ENCODE assay signal across 8 mouse cellular contexts in the genomic region with DNA sequence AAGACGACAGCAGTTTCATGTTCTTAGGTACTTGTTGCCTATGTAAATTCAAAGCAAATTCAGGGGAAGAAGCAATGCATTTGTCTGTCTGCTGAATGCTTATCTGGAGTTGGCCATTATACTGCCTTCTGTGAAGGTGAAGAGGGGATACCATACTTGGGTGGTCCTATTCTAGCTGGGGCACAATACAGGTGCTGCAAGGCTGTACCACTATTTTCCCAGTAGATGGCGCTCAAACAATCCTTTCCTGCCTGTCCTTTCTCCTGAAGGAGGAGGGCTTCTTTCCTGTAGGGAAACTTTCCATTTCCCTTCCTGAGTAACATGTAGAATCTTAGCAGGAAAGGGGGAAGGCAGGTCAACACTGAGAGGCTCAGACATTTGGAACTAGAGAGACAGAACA. TPM values are rescaled to one million over a fixed set of nuclear protein-coding genes. Genes with fewer than 3 reads are reported as not detected.
A peak's percentile ranks its signal among the peaks of the same experiment; 100 is the strongest.
DNase-seq lines count a peak whose midpoint lies in the region; ATAC-seq and TF ChIP-seq lines count a peak whose summit lies in the region.
"Had no signal": no experiment of that assay in that cellular context is flagged by ENCODE, and none has a peak within 500 bp of the region (broad histone marks: within the 10 kb centered on the region; RNA-seq: fewer than 3 reads in every experiment).

No protein-coding gene starts in this region.

- H3K4me1 ChIP-seq in thymus, adult 2 months (replicated peaks; ENCODE audit: control insufficient read depth, insufficient read depth, low read length), result no peaks in the 10 kb centered on the region
- H3K4me1 ChIP-seq in forebrain, postnatal 0 days (ENCODE audit: insufficient read depth), result no peaks in the 10 kb centered on the region
- H3K4me1 ChIP-seq in midbrain, embryonic 16.5 days (ENCODE audit: control insufficient read depth, insufficient read depth, low read length), result no peaks in the 10 kb centered on the region

- ATAC-seq in forebrain, postnatal 0 days, result peak; percentile 66
- ATAC-seq in midbrain, embryonic 16.5 days, result peak; percentile 73; the same call in 1 of the 2 replicates

- WGBS in thymus, adult 2 months, result 44% methylated on average over 2 of the region's 2 CpGs
- WGBS in forebrain, postnatal 0 days, result 44% methylated on average over 2 of the region's 2 CpGs
- 42% methylated on average over 2 of the region's 2 CpGs for WGBS in midbrain, embryonic 16.5 days

- DNase-seq in thymus, adult 2 months, result peak; percentile 19
- DNase-seq in thymus, adult 18-20 months, result no peak
- peak; percentile 12 for DNase-seq in cerebellum, adult 11-12 months
- DNase-seq in forebrain, postnatal 0 days, result peak; percentile 82
- peak; percentile 63 to 64 for DNase-seq in layer of hippocampus, adult 2 months (ENCODE audit: low spot score in 2 of 2)
- DNase-seq in testis, postnatal 14 days (ENCODE audit: low spot score), result no peak

- H3K9ac ChIP-seq in forebrain, postnatal 0 days, result no peak overlapping the region
- no peak overlapping the region for H3K9ac ChIP-seq in midbrain, embryonic 16.5 days (ENCODE audit: low read depth, low read length)

- no peaks in the 10 kb centered on the region for H3K36me3 ChIP-seq in thymus, adult 2 months (ENCODE audit: control insufficient read depth, insufficient read depth, low read length)
- no peaks in the 10 kb centered on the region for H3K36me3 ChIP-seq in forebrain, postnatal 0 days (ENCODE audit: insufficient read depth)
- no peaks in the 10 kb centered on the region for H3K36me3 ChIP-seq in midbrain, embryonic 16.5 days (ENCODE audit: control insufficient read depth, insufficient read depth, low read length)

- H3K27ac ChIP-seq in thymus, adult 2 months (ENCODE audit: control insufficient read depth, insufficient read depth, low read length), result no peak overlapping the region
- H3K27ac ChIP-seq in forebrain, postnatal 0 days (ENCODE audit: low read depth, low read length), result no peak overlapping the region
- peak overlapping the region; percentile 63; the same call in 1 of the 2 replicates for H3K27ac ChIP-seq in layer of hippocampus, adult 2 months
- no peak overlapping the region for H3K27ac ChIP-seq in midbrain, embryonic 16.5 days (ENCODE audit: low read length)
- H3K27ac ChIP-seq: macrophage had no signal

- H3K4me2 ChIP-seq in forebrain, postnatal 0 days (ENCODE audit: low read depth), result no peak overlapping the region
- H3K4me2 ChIP-seq in midbrain, embryonic 16.5 days (ENCODE audit: low read length), result no peak overlapping the region

- TF ChIP-seq CTCF in thymus, adult 2 months (IDR thresholded peaks at IDR 0.05; ENCODE audit: borderline replicate concordance, control insufficient read depth, extremely low read depth, insufficient read depth, low read length, poor library complexity), result no peak
- peak; percentile 95 for TF ChIP-seq CTCF in forebrain, postnatal 0 days (IDR thresholded peaks at IDR 0.05; ENCODE audit: low read depth)
- TF ChIP-seq CTCF in layer of hippocampus, adult 2 months (conservative IDR thresholded peaks at IDR 0.05), result peak; percentile 95

- TF ChIP-seq POLR2A in thymus, adult 2 months (IDR thresholded peaks at IDR 0.05; ENCODE audit: control insufficient read depth, extremely low read depth, insufficient read depth, low read length, poor library complexity), result no peak

- no peaks in the 10 kb centered on the region for H3K27me3 ChIP-seq in thymus, adult 2 months (ENCODE audit: control insufficient read depth, insufficient read depth, low read length)
- no peaks in the 10 kb centered on the region for H3K27me3 ChIP-seq in forebrain, postnatal 0 days (ENCODE audit: insufficient read depth, low read length)
- H3K27me3 ChIP-seq in midbrain, embryonic 16.5 days (ENCODE audit: control insufficient read depth, insufficient read depth, low read depth, low read length), result no peaks in the 10 kb centered on the region

- H3K4me3 ChIP-seq in thymus, adult 2 months (ENCODE audit: control insufficient read depth, insufficient read depth, low read length), result no peak overlapping the region
- H3K4me3 ChIP-seq in forebrain, postnatal 0 days (ENCODE audit: low read depth, low read length), result no peak overlapping the region
- no peak overlapping the region for H3K4me3 ChIP-seq in layer of hippocampus, adult 2 months
- no peak overlapping the region for H3K4me3 ChIP-seq in midbrain, embryonic 16.5 days (ENCODE audit: low read depth, low read length)

- H3K9me3 ChIP-seq in forebrain, postnatal 0 days (ENCODE audit: low read length), result no peaks in the 10 kb centered on the region
- no peaks in the 10 kb centered on the region for H3K9me3 ChIP-seq in midbrain, embryonic 16.5 days (replicated peaks; ENCODE audit: control insufficient read depth, low read length, poor library complexity, severe bottlenecking)

RNA-seq across cellular contexts. Expression of a gene that starts 40.2 kb away (rescaled TPM):
- 1.9 and 2.3 TPM in 2 replicates for polyA plus RNA-seq in thymus, adult 2 months (2012; rRNA removed)
- 4.2 and 6.5 TPM in 2 replicates for total RNA-seq in forebrain, postnatal 0 days (2014; rRNA removed)
- 4.3 and 4.4 TPM in 2 replicates for polyA plus RNA-seq in forebrain, postnatal 0 days (2015; fragmentation: Nextera tagmentation; extraction: Ambion mirVana)
- 1 to 10 TPM; 8.0 to 8.3 TPM for total RNA-seq in layer of hippocampus, adult 2 months (2021)
- polyA plus RNA-seq in midbrain, embryonic 16.5 days (2015; fragmentation: Nextera tagmentation; extraction: Ambion mirVana), result 8.4 and 9.8 TPM in 2 replicates
- polyA plus RNA-seq: macrophage had no signal

Comparison
In these comparisons a context has a peak if more than half of its experiments do, and no peak if none do; other contexts are left out.
1. DNase-seq: peak in thymus, adult 2 months (single experiment), cerebellum, adult 11-12 months (single experiment), forebrain, postnatal 0 days (single experiment) and layer of hippocampus, adult 2 months (2 of 2); none in thymus, adult 18-20 months (0 of 2) and testis, postnatal 14 days (single experiment).